Mouse (Mus musculus): ENCODE data around the gene Limk2.

Gene Limk2

GRCm38 (mm10) chr11:3333111-3333695 lies 75.8 kb downstream of the Limk2 start:
- no peak for DNase-seq (ENCODE audit: low read depth)

GRCm38 (mm10) chr11:3331756-3332642 lies 77.0 kb downstream of the Limk2 start:
- DNase-seq (ENCODE audit: low read depth): peak; percentile 81

GRCm38 (mm10) chr11:3330991-3331750 lies 77.8 kb downstream of the Limk2 start:
- DNase-seq (ENCODE audit: low read depth): no peak

- DNase-seq (ENCODE audit: low read depth): no peak
Measured at GRCm38 (mm10) chr11:3330566-3330965, 78.4 kb downstream of the Limk2 start.

GRCm38 (mm10) chr11:3329891-3330451 lies 79.0 kb downstream of the Limk2 start, which contains the start of gene Pik3ip1:
Pik3ip1 (plus strand) TSS chr11:3330401.
- DNase-seq (ENCODE audit: low read depth): no peak

GRCm38 (mm10) chr11:3328806-3329775 lies 79.9 kb downstream of the Limk2 start:
- no peak for DNase-seq (ENCODE audit: low read depth)

- no peak for DNase-seq (ENCODE audit: low read depth)
Measured at GRCm38 (mm10) chr11:3328271-3328670, 80.7 kb downstream of the Limk2 start.

GRCm38 (mm10) chr11:3318286-3318685 lies 90.7 kb downstream of the Limk2 start:
- DNase-seq (ENCODE audit: low read depth): no peak

- DNase-seq (ENCODE audit: low read depth): peak; percentile 41
Measured at GRCm38 (mm10) chr11:3314148-3314547, 94.8 kb downstream of the Limk2 start.

GRCm38 (mm10) chr11:3313294-3313693 lies 95.7 kb downstream of the Limk2 start:
- no peak for DNase-seq (ENCODE audit: low read depth)

- DNase-seq (ENCODE audit: low read depth): no peak
Measured at GRCm38 (mm10) chr11:3311586-3312347, 97.2 kb downstream of the Limk2 start.

GRCm38 (mm10) chr11:3310789-3311585 lies 98.0 kb downstream of the Limk2 start:
- DNase-seq (ENCODE audit: low read depth): no peak

- no peak for DNase-seq (ENCODE audit: low read depth)
Measured at GRCm38 (mm10) chr11:3309884-3310283, 99.1 kb downstream of the Limk2 start.

GRCm38 (mm10) chr11:3307875-3308274 lies 101.1 kb downstream of the Limk2 start:
- DNase-seq (ENCODE audit: low read depth): no peak

GRCm38 (mm10) chr11:3305821-3306220 lies 103.2 kb downstream of the Limk2 start:
- no peak for DNase-seq (ENCODE audit: low read depth)

GRCm38 (mm10) chr11:3302792-3303191 lies 106.2 kb downstream of the Limk2 start:
- DNase-seq (ENCODE audit: low read depth): no peak

- DNase-seq (ENCODE audit: low read depth): no peak
Measured at GRCm38 (mm10) chr11:3302385-3302784, 106.6 kb downstream of the Limk2 start.

- no peak for DNase-seq (ENCODE audit: low read depth)
Measured at GRCm38 (mm10) chr11:3301075-3301474, 107.9 kb downstream of the Limk2 start.

- no peak for DNase-seq (ENCODE audit: low read depth)
Measured at GRCm38 (mm10) chr11:3298813-3299185, 110.2 kb downstream of the Limk2 start.

Measured in c-Kit-positive CD71-positive TER-119-negative erythroid progenitor cells, embryonic 14.5 days (primary cell).